Mouse (Mus musculus) spleen, postnatal 36 days (tissue): ENCODE measurements around the gene Kif12.
A peak's percentile ranks its signal among the peaks of the same experiment; 100 is the strongest.

Experiments
- DNase-seq, 2 experiments: peaks; one replicate each; pipeline ENCODE4 v3.0.0; 2022; ENCODE audit warnings: low spot score in 2 of 2, mixed read lengths in 1 of 2

Gene Kif12

GRCm38 (mm10) chr4:63171969-63172685, at the start of gene Kif12:
Gene Kif12, minus strand, starts transcription at chr4:63172131.
- no peak for DNase-seq

- no peak for DNase-seq
Observed at GRCm38 (mm10) chr4:63221096-63221958, 49.4 kb upstream of the Kif12 start.

GRCm38 (mm10) chr4:63219635-63220034, 47.7 kb upstream of the Kif12 start:
- DNase-seq = no peak

DNA sequence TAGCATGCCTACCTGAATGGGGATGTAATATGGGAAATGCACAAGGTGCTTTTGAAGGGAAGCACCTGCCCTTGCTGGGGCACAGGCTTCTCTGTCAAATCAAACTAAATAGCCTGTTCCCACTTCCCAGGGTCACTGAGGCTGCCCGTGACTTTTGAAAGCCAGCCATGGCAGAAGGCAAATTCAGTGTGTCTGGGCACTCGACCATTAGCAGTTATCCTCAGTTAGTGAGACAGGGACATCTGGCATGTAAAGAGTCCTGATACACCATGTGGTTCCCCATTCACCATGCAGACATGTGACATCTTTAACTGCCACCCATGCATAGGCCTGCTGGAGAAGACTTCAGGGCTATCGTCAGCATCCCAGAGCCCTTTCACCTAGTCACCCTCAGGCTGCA, 47.1 kb upstream of the Kif12 start:
- DNase-seq = no peak

- DNase-seq = no peak
Observed at GRCm38 (mm10) chr4:63217513-63217912, 45.6 kb upstream of the Kif12 start.

GRCm38 (mm10) chr4:63216566-63216965, 44.6 kb upstream of the Kif12 start:
- no peak for DNase-seq

GRCm38 (mm10) chr4:63215993-63216531, 44.1 kb upstream of the Kif12 start:
- DNase-seq = peak; percentile 17 to 36

- DNase-seq = peak; percentile 60 to 61
Observed at GRCm38 (mm10) chr4:63215185-63215992, 43.5 kb upstream of the Kif12 start.

- no peak for DNase-seq
Observed at GRCm38 (mm10) chr4:63213907-63214621, 42.1 kb upstream of the Kif12 start, which contains the start of gene Col27a1. Gene Col27a1, plus strand, starts transcription at chr4:63214004.

GRCm38 (mm10) chr4:63205583-63205982, 33.7 kb upstream of the Kif12 start:
- peak; percentile 70 to 72 for DNase-seq

DNA sequence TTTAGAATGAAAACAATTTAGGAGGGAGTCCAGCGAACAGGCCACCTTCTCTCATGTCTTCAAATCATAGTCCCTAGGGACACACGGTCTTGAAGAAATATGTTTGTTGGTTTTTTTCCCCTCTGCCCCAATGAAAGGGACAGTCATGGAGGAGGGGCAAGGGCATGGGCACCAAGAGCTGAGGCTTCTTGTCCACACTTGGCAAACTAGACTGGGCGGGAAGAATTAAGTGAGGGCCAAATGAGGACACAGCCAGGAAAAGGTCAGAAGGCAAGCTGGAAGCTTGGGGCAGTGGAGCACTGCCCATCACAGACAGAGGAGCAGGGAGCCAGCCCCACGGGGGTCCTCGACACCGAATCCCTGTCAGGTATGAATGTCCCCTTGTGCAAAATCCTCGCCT, 31.9 kb upstream of the Kif12 start:
- no peak for DNase-seq

- no peak for DNase-seq
Observed at GRCm38 (mm10) chr4:63199366-63199765, 27.4 kb upstream of the Kif12 start.

DNA sequence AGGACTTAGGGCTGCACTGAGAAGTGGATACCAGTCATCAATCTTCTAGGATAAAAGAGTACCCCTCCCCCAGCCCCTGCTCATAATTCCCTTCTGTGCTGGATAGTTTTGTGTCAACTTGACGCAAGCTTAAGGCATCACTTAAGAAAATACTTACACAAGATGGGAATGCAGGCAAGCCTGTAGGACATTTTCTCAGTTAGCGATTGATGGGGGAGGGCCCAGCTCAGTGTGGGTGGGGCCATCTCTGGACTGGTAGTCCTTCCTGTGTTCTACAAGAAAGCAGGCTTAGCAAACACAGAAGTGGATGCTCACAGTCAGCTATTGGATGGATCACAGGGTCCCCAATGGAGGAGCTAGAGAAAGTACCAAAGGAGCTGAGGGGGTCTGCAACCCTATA, 22.4 kb upstream of the Kif12 start:
- DNase-seq = no peak

DNA sequence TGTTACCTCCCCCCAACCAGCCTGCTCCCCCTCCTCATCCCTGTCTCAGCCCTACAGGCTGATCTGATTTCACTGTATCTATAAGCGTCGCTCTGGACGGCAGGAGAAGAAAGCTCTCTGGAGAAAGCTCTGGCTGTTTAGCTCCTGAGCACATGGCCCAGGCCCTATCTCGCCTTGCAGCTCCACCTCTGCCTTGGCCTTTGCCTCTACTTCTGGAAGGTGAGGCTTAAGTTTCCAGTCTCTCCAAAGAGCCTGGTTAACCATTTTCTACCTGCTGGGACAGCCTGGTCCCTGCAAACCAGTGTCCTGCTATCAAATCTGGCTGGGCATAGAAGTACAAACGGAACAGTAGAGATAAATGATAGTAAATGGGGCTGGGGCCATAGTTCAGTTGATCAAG, 19.7 kb upstream of the Kif12 start:
- DNase-seq = no peak

DNA sequence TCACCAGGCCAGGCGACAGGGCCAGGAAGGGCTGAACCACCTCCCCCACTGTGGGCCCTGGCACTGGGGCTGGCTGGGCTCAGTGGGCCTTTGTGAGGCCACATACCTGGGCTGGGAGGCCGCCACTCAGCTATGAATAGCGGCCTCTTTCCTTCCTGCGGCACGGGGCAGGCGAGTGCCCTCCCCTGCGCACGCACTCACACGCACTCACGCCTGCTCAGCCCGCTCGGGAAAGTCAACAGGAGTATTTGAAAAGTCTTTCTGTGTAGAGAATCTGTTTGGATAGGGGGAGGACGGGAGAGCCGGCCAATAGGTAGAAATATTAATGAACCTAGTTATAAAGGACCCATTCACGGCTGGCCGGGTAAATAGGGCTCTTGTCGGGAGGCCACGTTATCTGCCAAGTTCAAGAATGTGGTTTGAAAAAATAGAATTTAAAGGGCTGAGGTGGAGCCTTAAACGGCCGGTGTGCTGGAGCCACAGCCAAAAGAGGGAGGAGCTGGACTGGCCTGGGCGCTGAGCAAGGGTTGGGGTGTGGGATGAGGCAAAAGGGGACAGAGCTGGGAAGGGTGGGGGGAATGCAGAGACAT, 14.4 kb upstream of the Kif12 start:
- no peak for DNase-seq

DNA sequence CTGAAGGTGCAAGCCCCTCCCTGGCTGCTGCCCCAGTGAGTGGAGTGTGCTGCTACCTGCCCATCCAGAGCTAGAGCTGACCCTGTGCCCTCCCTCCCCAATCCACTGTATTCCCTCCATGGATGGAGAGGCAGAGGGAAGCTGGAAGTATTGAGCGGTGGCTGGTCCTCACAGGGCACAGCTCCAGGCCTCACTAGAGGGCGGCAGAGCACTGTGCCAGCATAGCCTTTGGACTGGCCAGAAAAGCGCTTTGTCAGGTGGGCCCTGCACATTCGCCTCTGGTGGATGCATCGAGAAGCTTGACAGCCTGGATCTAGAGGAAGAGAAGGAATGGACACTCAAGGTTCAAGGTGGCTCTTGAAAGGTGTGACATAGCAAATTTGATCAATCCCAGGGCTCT, 9.6 kb upstream of the Kif12 start:
- DNase-seq = peak; percentile 12 to 22

DNA sequence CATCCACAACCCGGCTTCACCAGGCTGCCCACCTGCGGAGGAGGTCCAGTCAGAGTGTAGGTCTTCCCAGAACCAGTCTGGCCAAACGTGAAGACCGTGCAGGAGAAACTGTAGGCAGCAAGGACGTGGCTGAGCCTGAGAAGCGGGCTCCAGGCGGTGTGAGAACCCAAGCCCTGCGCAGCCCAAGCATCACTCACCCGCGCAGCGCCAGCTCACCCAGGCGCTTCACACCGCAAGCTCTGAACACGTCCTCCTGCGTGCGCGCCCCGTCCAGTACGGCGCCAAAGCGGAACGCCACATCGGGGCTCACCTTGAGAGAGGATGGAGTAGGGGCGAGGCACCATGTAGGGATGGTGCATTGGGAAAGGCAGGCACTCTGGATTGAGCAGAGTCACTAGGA, 809 bp downstream of the Kif12 start:
- DNase-seq = no peak

DNA sequence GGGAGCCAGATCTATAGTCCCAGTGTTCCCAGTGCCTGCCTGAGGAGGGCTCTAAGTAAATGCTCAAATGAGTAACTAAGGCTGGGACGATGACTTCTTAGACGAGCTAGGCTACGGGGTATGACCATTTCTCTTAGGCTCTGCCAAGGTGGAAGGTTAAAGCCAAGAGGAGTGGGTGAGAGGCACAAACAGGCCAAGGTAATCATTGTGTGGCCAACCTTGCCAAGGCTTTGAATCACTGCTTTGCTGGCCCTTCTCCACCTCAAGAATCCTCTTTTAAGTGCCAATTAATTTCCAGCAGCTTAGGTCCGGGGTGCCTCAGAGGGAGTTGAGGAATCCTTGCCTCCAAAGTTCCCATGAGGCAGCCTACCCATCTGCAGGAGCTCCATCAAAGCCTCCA, 1.9 kb downstream of the Kif12 start:
- no peak for DNase-seq

GRCm38 (mm10) chr4:63166323-63166722, 5.6 kb downstream of the Kif12 start:
- no peak for DNase-seq

- no peak for DNase-seq
Observed at GRCm38 (mm10) chr4:63165636-63166035, 6.3 kb downstream of the Kif12 start.
